Mouse (Mus musculus) right cerebral cortex, adult 18-20 months (tissue): ENCODE measurements around the gene Klhl23.
A peak's percentile ranks its signal among the peaks of the same experiment; 100 is the strongest.

Experiments used
- DNase-seq: peaks from one replicate; pipeline ENCODE4 v3.0.0; 2022; ENCODE audit warnings: mixed read lengths

Klhl23 gene

GRCm38 (mm10) chr2:69830116-69830515 is 8.4 kb downstream of the Klhl23 start:
- DNase-seq, result peak; percentile 26

- no peak for DNase-seq
Observed at GRCm38 (mm10) chr2:69837244-69837967, 15.7 kb downstream of the Klhl23 start.

GRCm38 (mm10) chr2:69837996-69838395 is 16.3 kb downstream of the Klhl23 start:
- DNase-seq, result no peak

GRCm38 (mm10) chr2:69838707-69839106 is 17.0 kb downstream of the Klhl23 start:
- no peak for DNase-seq

GRCm38 (mm10) chr2:69840261-69840660 is 18.5 kb downstream of the Klhl23 start:
- DNase-seq, result no peak

- no peak for DNase-seq
Observed at GRCm38 (mm10) chr2:69849215-69849614, 27.5 kb downstream of the Klhl23 start.

GRCm38 (mm10) chr2:69851427-69852058 is 29.8 kb downstream of the Klhl23 start:
- no peak for DNase-seq

- DNase-seq, result no peak
Observed at GRCm38 (mm10) chr2:69856392-69856791, 34.6 kb downstream of the Klhl23 start.

- no peak for DNase-seq
Observed at GRCm38 (mm10) chr2:69857882-69858281, 36.1 kb downstream of the Klhl23 start.

- peak; percentile 6 for DNase-seq
Observed at GRCm38 (mm10) chr2:69860972-69861452, 39.3 kb downstream of the Klhl23 start.

GRCm38 (mm10) chr2:69861485-69862091 is 39.8 kb downstream of the Klhl23 start, which contains the start of gene Ssb:
Gene Ssb (plus strand): TSS chr2:69861562.
- DNase-seq, result peak; percentile 95

GRCm38 (mm10) chr2:69862117-69862657 is 40.4 kb downstream of the Klhl23 start:
- no peak for DNase-seq

- no peak for DNase-seq
Observed at GRCm38 (mm10) chr2:69883990-69884391, 62.2 kb downstream of the Klhl23 start.

- no peak for DNase-seq
Observed at GRCm38 (mm10) chr2:69884581-69884980, 62.8 kb downstream of the Klhl23 start.

- DNase-seq, result no peak
Observed at GRCm38 (mm10) chr2:69885050-69885449, 63.3 kb downstream of the Klhl23 start.

- DNase-seq, result peak; percentile 91
Observed at GRCm38 (mm10) chr2:69885451-69886305, 63.9 kb downstream of the Klhl23 start, which contains the start of gene Mettl5. Gene Mettl5 (minus strand): TSS chr2:69885615.
